Mouse (Mus musculus) small intestine, adult 2 months (tissue): Measurements from ENCODE around the gene Trim44.

Source experiments
- CTCF ChIP-seq: fragments of 200-500 bp; IDR thresholded peaks from 2 replicates; pipeline ENCODE4 v1.5.1; 2012; ENCODE audit warnings: low read depth, mild to moderate bottlenecking, control low read depth, inconsistent platforms, low read length, moderate library complexity, mixed read lengths; ENCODE audit not compliant: insufficient replicate concordance, insufficient read length; ENCODE audit errors: extremely low read depth
- POLR2A ChIP-seq: fragments of 200-500 bp; IDR thresholded peaks from 2 replicates; pipeline ENCODE4 v1.6.1; 2012; ENCODE audit warnings: low read depth, mild to moderate bottlenecking, control low read depth, inconsistent platforms, low read length, moderate library complexity

GRCm38 (mm10) chr2:102451671-102452549 is 44.3 kb upstream of the Trim44 start, which contains the start of gene Fjx1:
- no peak for TF ChIP-seq POLR2A
- TF ChIP-seq CTCF: no peak
